Mouse (Mus musculus) olfactory bulb, adult 2 months (tissue): Measurements from ENCODE around the gene Rps29.

Experiments
- CTCF ChIP-seq: fragments of 200-500 bp; IDR thresholded peaks from 2 replicates; pipeline ENCODE4 v1.5.1; 2012; ENCODE audit warnings: low read depth, mild to moderate bottlenecking, low read length, moderate library complexity; ENCODE audit not compliant: insufficient read depth
- POLR2A ChIP-seq: fragments of 200-500 bp; IDR thresholded peaks from 2 replicates; pipeline ENCODE4 v1.6.1; 2012; ENCODE audit warnings: mild to moderate bottlenecking, low read depth, low read length, moderate library complexity; ENCODE audit not compliant: insufficient read depth

DNA sequence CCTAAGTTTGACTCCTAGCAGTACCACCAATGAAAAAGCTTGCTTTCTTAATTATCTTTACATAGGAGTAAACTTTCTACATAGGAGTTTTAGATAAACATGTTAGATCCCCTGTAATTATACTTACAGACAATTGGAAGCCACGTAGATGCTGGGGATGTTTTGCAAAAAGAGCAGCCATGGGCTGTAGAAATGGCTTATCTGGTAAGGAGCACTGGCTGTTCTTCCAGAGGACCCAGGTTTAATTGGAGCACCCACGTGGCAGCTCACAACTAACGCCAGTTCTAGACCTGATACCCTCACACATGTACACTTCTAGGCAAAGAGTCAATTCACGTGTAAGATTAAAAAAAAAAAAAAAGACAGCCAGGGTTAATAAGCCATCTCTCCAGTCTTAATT is 22.8 kb upstream of the Rps29 start:
- no peak for TF ChIP-seq CTCF
- TF ChIP-seq POLR2A: no peak
